Mouse (Mus musculus) embryonic facial prominence, embryonic 11.5 days (tissue): Measurements from ENCODE around the gene Tnpo3. TPM values are rescaled to one million over a fixed set of nuclear protein-coding genes. Genes with fewer than 3 reads are reported as not detected.

Experiments
- ATAC-seq: fragments of 200-750 bp; cut with Nextera tagmentation; replicated peaks from 2 replicates; pipeline ENCODE4 v1.8.0; 2017; ENCODE audit warnings: low read depth; ENCODE audit not compliant: insufficient number of reproducible peaks, low FRiP score, low TSS enrichment
- DNase-seq: peaks from one replicate; pipeline ENCODE4 v3.0.0-alpha.2; 2015; ENCODE audit warnings: low spot score
- H3K27ac ChIP-seq: fragments of 300-500 bp; sonication (generic); replicated peaks from 2 replicates; pipeline ENCODE4 v1.5.1; 2014; ENCODE audit warnings: mild to moderate bottlenecking, low read depth, low read length, control low read depth
- H3K27me3 ChIP-seq: fragments of 300-500 bp; sonication (generic); 2 replicates; pipeline ENCODE4 v1.6.1; 2014; ENCODE audit warnings: mild to moderate bottlenecking, low read length, moderate library complexity, mixed read lengths; ENCODE audit not compliant: control insufficient read depth, insufficient read depth
- H3K36me3 ChIP-seq: fragments of 300-500 bp; sonication (generic); replicated peaks from 2 replicates; pipeline ENCODE4 v1.6.1; 2014; ENCODE audit warnings: low read depth, mild to moderate bottlenecking, low read length, moderate library complexity, mixed read lengths; ENCODE audit not compliant: control insufficient read depth, insufficient read depth
- H3K4me1 ChIP-seq: fragments of 300-500 bp; sonication (generic); 2 replicates; pipeline ENCODE4 v1.6.1; 2014; ENCODE audit warnings: low read length, mixed read lengths; ENCODE audit not compliant: control insufficient read depth, insufficient read depth
- H3K4me2 ChIP-seq: fragments of 300-500 bp; sonication (generic); 2 replicates; pipeline ENCODE4 v1.6.1; 2014; ENCODE audit warnings: low read depth, mild to moderate bottlenecking, control low read depth, low read length, moderate library complexity
- H3K4me3 ChIP-seq: fragments of 300-500 bp; sonication (generic); 2 replicates; pipeline ENCODE4 v1.5.1; 2014; ENCODE audit warnings: low read depth, low read length, control low read depth
- H3K9ac ChIP-seq: fragments of 300-500 bp; sonication (generic); replicated peaks from 2 replicates; pipeline ENCODE4 v1.6.1; 2014; ENCODE audit warnings: mild to moderate bottlenecking, control low read depth, low read length
- H3K9me3 ChIP-seq: fragments of 300-500 bp; sonication (generic); replicated peaks from 2 replicates; pipeline ENCODE4 v1.6.1; 2016; ENCODE audit warnings: mild to moderate bottlenecking, low read length, inconsistent platforms, mixed read lengths; ENCODE audit not compliant: control insufficient read depth
- WGBS: fragments of 180-500 bp; shearing (Covaris S2); extraction: QIAGEN DNeasy Blood & Tissue Kit; methylation state at CpG from one replicate; pipeline ENCODE4 v1.1.7; 2014; 5-methylcytosine and 5-hydroxymethylcytosine counted together
- polyA plus RNA-seq: library from polyadenylated mRNA; unstranded; fragments of >200 nt; fragmentation: Nextera tagmentation; extraction: Ambion mirVana; gene quantifications from 2 replicates; pipeline ENCODE4 v1.2.1, GENCODE M21; 2014

The Tnpo3 gene
- polyA plus RNA-seq, 1 experiment from 2014 or later = 117 TPM

DNA sequence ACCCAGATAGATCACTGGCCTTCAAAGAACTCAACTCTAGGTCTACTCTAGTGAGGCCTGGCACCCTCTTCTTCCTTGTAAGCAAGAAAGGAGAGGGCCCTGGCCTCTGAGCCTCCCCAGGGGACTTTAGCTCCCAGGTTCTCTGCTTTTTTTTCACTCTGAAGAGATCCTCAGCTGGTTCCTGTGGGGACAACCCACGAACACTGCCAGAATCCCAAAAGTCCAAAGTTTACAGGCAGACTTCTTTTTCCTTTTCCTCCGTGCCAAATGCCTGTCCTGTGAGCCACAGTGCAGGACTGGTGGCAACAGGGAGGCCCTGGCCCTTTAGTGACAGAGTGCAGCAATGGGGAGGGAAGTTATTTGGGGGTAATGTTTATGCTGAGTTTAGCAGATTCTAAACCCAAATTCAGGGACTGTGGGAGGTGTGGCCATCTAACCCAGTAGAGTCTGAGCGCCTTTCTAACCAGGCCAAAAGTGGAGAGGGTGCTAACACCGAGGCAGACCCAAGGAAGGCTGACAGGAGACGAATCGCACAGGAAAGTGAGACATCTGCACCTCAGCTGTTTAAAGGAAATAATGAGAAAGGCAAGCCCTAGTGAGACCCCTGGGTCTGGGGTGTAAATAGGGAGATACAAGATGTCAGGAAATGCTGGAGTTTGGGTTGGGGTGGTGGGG is 86.9 kb downstream of the Tnpo3 start:
- DNase-seq (no peak), ATAC-seq (no peak)
- no peak overlapping the region for H3K27ac ChIP-seq
- H3K4me3 ChIP-seq = no peak overlapping the region
- 74% methylated on average over 6 of the region's 6 CpGs for WGBS
- peaks cover 15% of the 10 kb centered on the region for H3K27me3 ChIP-seq
- H3K9me3 ChIP-seq = no peaks in the 10 kb centered on the region
- no peak overlapping the region for H3K4me2 ChIP-seq
- H3K4me1 ChIP-seq = peaks cover 5% of the 10 kb centered on the region; the same call in 1 of the 2 replicates
- H3K36me3 ChIP-seq = no peaks in the 10 kb centered on the region
- no peak overlapping the region for H3K9ac ChIP-seq

DNA sequence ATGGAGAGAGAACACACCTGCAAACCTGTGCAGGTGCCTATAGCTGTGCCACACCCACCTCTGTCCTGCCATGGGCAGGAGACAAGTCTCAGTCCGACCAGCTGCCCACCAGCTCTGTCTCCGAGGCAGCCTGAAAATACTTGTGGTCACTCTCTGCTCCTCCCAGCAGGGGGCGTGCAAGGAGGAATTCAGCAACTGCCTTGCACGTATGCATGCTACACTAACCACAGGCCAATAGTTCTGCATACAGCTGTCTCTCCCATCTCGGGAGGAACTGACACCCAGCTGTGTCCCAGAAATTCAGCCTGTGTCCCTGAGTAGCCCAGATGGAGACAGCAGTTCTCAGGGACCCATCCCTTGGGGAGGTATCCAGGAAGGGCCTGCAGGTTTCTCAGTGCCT is 92.5 kb downstream of the Tnpo3 start:
- H3K9ac ChIP-seq = no peak overlapping the region
- DNase-seq (peak; percentile 75), ATAC-seq (no peak)
- H3K36me3 ChIP-seq = no peaks in the 10 kb centered on the region
- WGBS = 7% methylated on average over 5 of the region's 5 CpGs
- no peaks in the 10 kb centered on the region for H3K9me3 ChIP-seq
- no peak overlapping the region for H3K4me3 ChIP-seq
- H3K4me1 ChIP-seq = no peaks in the 10 kb centered on the region
- H3K27me3 ChIP-seq = no peaks in the 10 kb centered on the region
- H3K27ac ChIP-seq = no peak overlapping the region
- H3K4me2 ChIP-seq = no peak overlapping the region

DNA sequence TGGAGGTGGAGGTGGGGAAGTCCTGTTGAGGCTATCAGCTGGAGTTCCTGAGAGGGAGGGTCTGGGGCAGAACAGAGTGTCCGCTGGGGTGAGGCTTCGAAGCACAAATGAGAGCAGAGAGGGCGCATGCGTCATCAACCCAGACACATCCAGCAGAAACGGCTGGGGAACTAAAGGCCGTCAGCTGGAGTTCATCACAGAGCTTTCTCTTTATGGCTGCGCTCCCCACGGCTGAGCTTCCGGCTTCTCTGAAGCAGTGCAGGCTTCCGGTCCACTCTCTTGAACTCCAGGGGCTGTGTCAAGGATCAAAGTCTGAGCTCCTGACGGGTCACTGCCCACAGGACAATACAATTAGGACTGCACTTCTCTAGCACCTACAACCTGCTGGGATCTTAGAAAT is 96.4 kb downstream of the Tnpo3 start:
- 0% methylated on average over 11 of the region's 11 CpGs for WGBS

GRCm38 (mm10) chr6:29509086-29509485 is 100.6 kb downstream of the Tnpo3 start:
- no peak overlapping the region for H3K4me3 ChIP-seq
- no peak overlapping the region for H3K4me2 ChIP-seq
- WGBS = 14% methylated on average over 2 of the region's 2 CpGs
- H3K27me3 ChIP-seq = no peaks in the 10 kb centered on the region; the same call in 1 of the 2 replicates
- no peaks in the 10 kb centered on the region; the same call in 1 of the 2 replicates for H3K4me1 ChIP-seq
- ATAC-seq = no peak
- no peaks in the 10 kb centered on the region for H3K36me3 ChIP-seq
- no peaks in the 10 kb centered on the region for H3K9me3 ChIP-seq
- DNase-seq = peak; percentile 17
- no peak overlapping the region for H3K27ac ChIP-seq
- H3K9ac ChIP-seq = 0 out of 2 replicates have a peak overlapping the region, but pooled peaks have one; percentile 22

More for the DNA sequence above, 96.4 kb downstream of the Tnpo3 start:
- H3K27ac ChIP-seq = peak overlapping the region; percentile 17; the same call in 1 of the 2 replicates
- H3K4me2 ChIP-seq = peak overlapping the region; percentile 14
- 0 out of 2 replicates have a peak overlapping the region, but pooled peaks have one; percentile 6 for H3K4me3 ChIP-seq
- no peaks in the 10 kb centered on the region; the same call in 1 of the 2 replicates for H3K4me1 ChIP-seq
- DNase-seq = peak; percentile 91
- no peaks in the 10 kb centered on the region for H3K36me3 ChIP-seq
- H3K27me3 ChIP-seq = no peaks in the 10 kb centered on the region
- H3K9ac ChIP-seq = peak overlapping the region; percentile 33; the same call in 1 of the 2 replicates
- H3K9me3 ChIP-seq = no peaks in the 10 kb centered on the region
- peak; percentile 41 for ATAC-seq

GRCm38 (mm10) chr6:29507447-29508309 is 102.0 kb downstream of the Tnpo3 start, which contains the start of gene Kcp:
Gene Kcp, minus strand, starts transcription at chr6:29507952.
- Histone ChIP-seq H3K9ac (peak within 1 kb of the TSS; percentile 77), H3K36me3 (no peaks in the 10 kb centered on the region), H3K27ac (no peak within 1 kb of the TSS), H3K4me1 (no peaks in the 10 kb centered on the region; the same call in 1 of the 2 replicates), H3K27me3 (no peaks in the 10 kb centered on the region; the same call in 1 of the 2 replicates), H3K4me3 (peak within 1 kb of the TSS; percentile 55), H3K9me3 (no peaks in the 10 kb centered on the region), H3K4me2 (peak within 1 kb of the TSS; percentile 67)
- WGBS = under 1% methylated on average over 47 of the region's 47 CpGs
- ATAC-seq (peak; percentile 63; the same call in 1 of the 2 replicates), DNase-seq (peak; percentile 74)

GRCm38 (mm10) chr6:29506834-29507233 is 102.9 kb downstream of the Tnpo3 start:
- DNase-seq (no peak), ATAC-seq (peak; percentile 5; the same call in 1 of the 2 replicates)
- H3K9ac ChIP-seq = peak overlapping the region; percentile 77; the same call in 1 of the 2 replicates

DNA sequence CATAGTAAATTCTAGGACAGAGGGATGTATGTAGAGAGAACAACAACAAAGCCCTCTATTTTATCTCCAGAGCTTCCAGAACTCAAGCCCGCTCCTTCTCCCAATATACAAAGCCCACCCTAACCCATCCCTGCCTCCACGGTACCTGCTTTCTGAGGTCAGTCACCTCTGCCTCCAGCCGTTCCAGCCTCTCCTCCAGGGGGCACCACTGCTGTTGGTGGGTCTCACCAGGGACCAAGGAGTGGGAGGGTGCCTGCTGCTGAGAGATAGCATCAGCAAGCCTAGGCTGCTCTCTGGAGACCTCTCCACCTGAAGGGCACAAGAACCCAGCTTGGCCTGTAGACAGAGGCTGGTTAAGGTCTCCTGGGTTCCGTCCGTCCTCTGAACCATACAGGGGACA is 104.2 kb downstream of the Tnpo3 start:
- no peaks in the 10 kb centered on the region for H3K4me1 ChIP-seq
- ATAC-seq = no peak
- no peaks in the 10 kb centered on the region for H3K9me3 ChIP-seq
- no peak overlapping the region for H3K27ac ChIP-seq
- DNase-seq = no peak
- no peak overlapping the region for H3K9ac ChIP-seq
- H3K36me3 ChIP-seq = no peaks in the 10 kb centered on the region
- H3K4me2 ChIP-seq = no peak overlapping the region
- WGBS = 80% methylated on average over 5 of the region's 5 CpGs
- H3K27me3 ChIP-seq = no peaks in the 10 kb centered on the region; the same call in 1 of the 2 replicates
- H3K4me3 ChIP-seq = no peak overlapping the region

More at GRCm38 (mm10) chr6:29506834-29507233, 102.9 kb downstream of the Tnpo3 start:
- Histone ChIP-seq H3K4me1 (no peaks in the 10 kb centered on the region; the same call in 1 of the 2 replicates), H3K27me3 (no peaks in the 10 kb centered on the region; the same call in 1 of the 2 replicates), H3K27ac (no peak overlapping the region), H3K9me3 (no peaks in the 10 kb centered on the region), H3K4me2 (peak overlapping the region; percentile 67), H3K36me3 (no peaks in the 10 kb centered on the region), H3K4me3 (peak overlapping the region; percentile 55)
- WGBS = 19% methylated on average over 8 of the region's 8 CpGs
